Mouse (Mus musculus) kidney, adult 2 months (tissue): ENCODE data around the gene Dhrs2. TPM values are rescaled to one million over a fixed set of nuclear protein-coding genes. Genes with fewer than 3 reads are reported as not detected.

ENCODE experiments used
- DNase-seq: peaks from one replicate; pipeline ENCODE4 v3.0.0; 2021
- H3K27ac ChIP-seq: fragments of 200-500 bp; 2 replicates; pipeline ENCODE4 v1.5.1; 2012; ENCODE audit warnings: low read depth, low read length, control low read depth, inconsistent platforms; ENCODE audit not compliant: insufficient read depth
- H3K27me3 ChIP-seq: fragments of 200-500 bp; replicated peaks from 2 replicates; pipeline ENCODE4 v1.6.1; 2012; ENCODE audit warnings: mild to moderate bottlenecking, moderate library complexity, low read length, inconsistent platforms; ENCODE audit not compliant: control insufficient read depth, insufficient read depth
- H3K36me3 ChIP-seq: fragments of 200-500 bp; 2 replicates; pipeline ENCODE4 v1.6.1; 2012; ENCODE audit warnings: mild to moderate bottlenecking, moderate library complexity, low read length, inconsistent platforms; ENCODE audit not compliant: control insufficient read depth, insufficient read depth
- H3K4me1 ChIP-seq: fragments of 200-500 bp; 2 replicates; pipeline ENCODE4 v1.6.1; 2011; ENCODE audit warnings: low read length; ENCODE audit not compliant: control insufficient read depth, insufficient read depth
- H3K4me3 ChIP-seq: fragments of 200-500 bp; 2 replicates; pipeline ENCODE4 v1.5.1; 2011; ENCODE audit warnings: mild to moderate bottlenecking, low read depth, low read length, control low read depth; ENCODE audit not compliant: insufficient read depth
- CTCF ChIP-seq: fragments of 200-500 bp; conservative IDR thresholded peaks from 2 replicates; pipeline ENCODE4 v1.5.1; 2011; ENCODE audit warnings: low read depth, mild to moderate bottlenecking, control low read depth, low read length, moderate library complexity, mixed read lengths; ENCODE audit not compliant: insufficient read depth, insufficient read length
- POLR2A ChIP-seq: fragments of 200-500 bp; IDR thresholded peaks from one replicate; pipeline ENCODE4 v1.6.1; 2011; ENCODE audit warnings: low read depth, low read length, control low read depth
- WGBS: fragments of 180-500 bp; shearing (Covaris S2); methylation state at CpG from one replicate; pipeline ENCODE4 v1.1.7; 2018; 5-methylcytosine and 5-hydroxymethylcytosine counted together
- polyA plus RNA-seq: library from polyadenylated mRNA; depleted of rRNA; stranded (reverse); fragments of >200 nt; gene quantifications from 2 replicates; pipeline ENCODE4 v1.2.3, GENCODE M21; 2012; rRNA removed

Gene Dhrs2
- polyA plus RNA-seq, 1 experiment: not detected

GRCm38 (mm10) chr14:55248284-55248683 lies 26.5 kb downstream of the Dhrs2 start:
- WGBS: 45% methylated on average over 6 of the region's 6 CpGs
- no peaks in the 10 kb centered on the region for H3K36me3 ChIP-seq
- no peak for TF ChIP-seq CTCF
- TF ChIP-seq POLR2A: no peak
- H3K27ac ChIP-seq: no peak overlapping the region
- no peak overlapping the region for H3K4me3 ChIP-seq
- H3K27me3 ChIP-seq: no peaks in the 10 kb centered on the region
- no peaks in the 10 kb centered on the region for H3K4me1 ChIP-seq
- DNase-seq: peak; percentile 24

- 58% methylated on average over 4 of the region's 4 CpGs for WGBS
- Histone ChIP-seq H3K27ac (no peak overlapping the region), H3K4me3 (no peak overlapping the region), H3K4me1 (no peaks in the 10 kb centered on the region), H3K27me3 (no peaks in the 10 kb centered on the region), H3K36me3 (no peaks in the 10 kb centered on the region)
- TF ChIP-seq POLR2A (no peak), CTCF (no peak)
- DNase-seq: peak; percentile 23
These were observed 31.8 kb downstream of the Dhrs2 start for GRCm38 (mm10) chr14:55253580-55253979.

- H3K27ac ChIP-seq: no peak overlapping the region
- WGBS: 80% methylated on average over 6 of the region's 6 CpGs
- H3K4me3 ChIP-seq: no peak overlapping the region
- no peaks in the 10 kb centered on the region for H3K27me3 ChIP-seq
- no peak for DNase-seq
- no peaks in the 10 kb centered on the region for H3K36me3 ChIP-seq
- H3K4me1 ChIP-seq: no peaks in the 10 kb centered on the region
- no peak for TF ChIP-seq POLR2A
- TF ChIP-seq CTCF: no peak
These were observed 33.6 kb downstream of the Dhrs2 start for GRCm38 (mm10) chr14:55255443-55255842.

- 30% methylated on average over 3 of the region's 3 CpGs for WGBS
- TF ChIP-seq POLR2A: no peak
- peak; percentile 46 for TF ChIP-seq CTCF
- Histone ChIP-seq H3K4me1 (no peaks in the 10 kb centered on the region), H3K36me3 (no peaks in the 10 kb centered on the region), H3K4me3 (no peak overlapping the region), H3K27me3 (no peaks in the 10 kb centered on the region), H3K27ac (no peak overlapping the region)
- DNase-seq: peak; percentile 54
These were observed 49.4 kb downstream of the Dhrs2 start for GRCm38 (mm10) chr14:55271158-55271557.

GRCm38 (mm10) chr14:55273023-55273422 lies 51.2 kb downstream of the Dhrs2 start:
- no peak for TF ChIP-seq POLR2A
- no peak for TF ChIP-seq CTCF
- Histone ChIP-seq H3K27me3 (no peaks in the 10 kb centered on the region), H3K36me3 (no peaks in the 10 kb centered on the region), H3K4me3 (no peak overlapping the region), H3K4me1 (no peaks in the 10 kb centered on the region), H3K27ac (no peak overlapping the region)
- DNase-seq: no peak
- WGBS: 85% methylated on average over 4 of the region's 4 CpGs

GRCm38 (mm10) chr14:55274810-55275209 lies 53.0 kb downstream of the Dhrs2 start:
- no peak overlapping the region for H3K27ac ChIP-seq
- DNase-seq: no peak
- no peaks in the 10 kb centered on the region for H3K27me3 ChIP-seq
- TF ChIP-seq CTCF: no peak
- TF ChIP-seq POLR2A: no peak
- H3K36me3 ChIP-seq: no peaks in the 10 kb centered on the region
- no peak overlapping the region for H3K4me3 ChIP-seq
- no peaks in the 10 kb centered on the region for H3K4me1 ChIP-seq
- WGBS: 94% methylated on average over 6 of the region's 6 CpGs

GRCm38 (mm10) chr14:55279322-55280069 lies 57.7 kb downstream of the Dhrs2 start:
- no peak for DNase-seq
- Histone ChIP-seq H3K27ac (no peak overlapping the region), H3K27me3 (no peaks in the 10 kb centered on the region), H3K36me3 (no peaks in the 10 kb centered on the region), H3K4me3 (no peak overlapping the region), H3K4me1 (no peaks in the 10 kb centered on the region)
- TF ChIP-seq CTCF (no peak), POLR2A (no peak)
- 75% methylated on average over 7 of the region's 7 CpGs for WGBS

Other genes with a start within 250 kb of the Dhrs2 start
- not detected in 2 replicates for gene Gm17428, start 245.1 kb upstream of the Dhrs2 start, polyA plus RNA-seq
- 0.05 and 5.2 TPM in 2 replicates for gene Myh7, start 227.4 kb upstream of the Dhrs2 start, polyA plus RNA-seq
- 15.0 and 15.5 TPM in 2 replicates for gene Ngdn, start 206.6 kb upstream of the Dhrs2 start, polyA plus RNA-seq
- 2.1 TPM in 2 replicates for gene Zfhx2, start 129.7 kb upstream of the Dhrs2 start, polyA plus RNA-seq
- 12.1 and 13.8 TPM in 2 replicates for gene Thtpa, start 127.2 kb upstream of the Dhrs2 start, polyA plus RNA-seq
- 28.2 and 29.6 TPM in 2 replicates for gene Ap1g2, start 115.4 kb upstream of the Dhrs2 start, polyA plus RNA-seq
- gene Jph4, start 105.1 kb upstream of the Dhrs2 start, polyA plus RNA-seq: 0.19 and 0.25 TPM in 2 replicates